Mouse (Mus musculus): ENCODE data around the gene Itpkc.
"Not testable (repeated sequence)": the region's sequence is repeated elsewhere in the genome, so short reads cannot be mapped to it uniquely, and the experiment has no call there.

Itpkc gene

GRCm38 (mm10) chr7:27228281-27228821 is at the start of gene Itpkc:
TSS of gene Itpkc (minus strand) at chr7:27228661.
- in situ Hi-C loops (cut with MboI; ENCODE audit: unreplicated experiment in 2 of 2), result loop anchor here in 1 of 2 experiments (5.0 kb wide), 1 partner anchor 41 kb away; no protein-coding TSS in a partner anchor

DNA sequence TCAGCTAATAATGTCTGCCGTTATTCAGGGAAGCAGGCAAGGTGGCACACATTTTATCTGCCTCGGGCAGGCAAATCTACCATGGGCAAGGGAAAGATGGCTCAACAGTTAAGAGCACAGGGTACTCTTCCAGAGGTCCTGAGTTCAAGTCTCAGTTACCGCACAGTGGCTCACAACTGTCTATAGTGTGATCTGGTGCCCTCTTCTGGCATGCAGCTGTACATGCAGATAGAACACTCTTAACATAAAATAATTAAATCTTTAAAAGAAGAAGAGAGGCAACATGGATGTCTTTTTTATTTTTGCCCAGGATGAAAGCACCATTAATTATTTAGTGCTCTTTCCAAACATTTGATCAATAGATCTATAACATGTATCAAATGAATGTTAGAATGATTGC is 48.7 kb upstream of the Itpkc start:
- in situ Hi-C loops (cut with MboI; ENCODE audit: unreplicated experiment in 2 of 2), result loop anchor here (5.0 to 25.0 kb wide), 3 partner anchors 115 to 1515 kb away; partner anchors contain the start of gene Hnrnpul1 (in 2 of the 2)

DNA sequence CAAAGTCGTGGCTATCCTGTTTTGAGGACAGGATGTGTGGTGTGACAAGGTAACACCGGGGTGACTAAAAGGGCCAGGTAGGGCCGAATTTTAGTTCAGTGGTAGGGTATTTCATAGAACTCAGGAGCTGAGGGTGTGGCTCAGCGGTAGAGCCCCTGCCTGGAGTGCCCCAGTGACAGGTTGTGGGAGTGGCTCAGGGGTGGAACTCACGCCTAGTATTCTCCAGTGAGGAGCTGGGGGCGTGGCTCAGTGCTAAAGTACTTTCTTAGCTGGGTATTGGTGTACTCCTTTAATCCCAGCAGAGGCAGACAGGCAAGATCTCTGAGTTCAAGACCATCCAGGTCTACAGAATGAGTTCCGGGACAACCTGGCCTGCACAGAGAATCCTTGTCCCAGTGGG is 47.6 kb upstream of the Itpkc start:
- in situ Hi-C loops (cut with MboI; ENCODE audit: unreplicated experiment in 2 of 2), result loop anchor here (5.0 to 25.0 kb wide), 3 partner anchors 114 to 1514 kb away; partner anchors contain the start of gene Hnrnpul1 (in 2 of the 2)

GRCm38 (mm10) chr7:27274916-27275315 is 46.5 kb upstream of the Itpkc start:
- in situ Hi-C loops (cut with MboI; ENCODE audit: unreplicated experiment in 2 of 2), result loop anchor here (5.0 to 25.0 kb wide), 3 partner anchors 113 to 1513 kb away; partner anchors contain the start of gene Hnrnpul1 (in 2 of the 2)

- in situ Hi-C loops (cut with MboI; ENCODE audit: unreplicated experiment in 2 of 2), result no loop called here
These were observed 45.4 kb upstream of the Itpkc start for GRCm38 (mm10) chr7:27273739-27274351.

- in situ Hi-C loops (cut with MboI; ENCODE audit: unreplicated experiment in 2 of 2), result no loop called here
These were observed 43.0 kb upstream of the Itpkc start for GRCm38 (mm10) chr7:27271423-27271822.

DNA sequence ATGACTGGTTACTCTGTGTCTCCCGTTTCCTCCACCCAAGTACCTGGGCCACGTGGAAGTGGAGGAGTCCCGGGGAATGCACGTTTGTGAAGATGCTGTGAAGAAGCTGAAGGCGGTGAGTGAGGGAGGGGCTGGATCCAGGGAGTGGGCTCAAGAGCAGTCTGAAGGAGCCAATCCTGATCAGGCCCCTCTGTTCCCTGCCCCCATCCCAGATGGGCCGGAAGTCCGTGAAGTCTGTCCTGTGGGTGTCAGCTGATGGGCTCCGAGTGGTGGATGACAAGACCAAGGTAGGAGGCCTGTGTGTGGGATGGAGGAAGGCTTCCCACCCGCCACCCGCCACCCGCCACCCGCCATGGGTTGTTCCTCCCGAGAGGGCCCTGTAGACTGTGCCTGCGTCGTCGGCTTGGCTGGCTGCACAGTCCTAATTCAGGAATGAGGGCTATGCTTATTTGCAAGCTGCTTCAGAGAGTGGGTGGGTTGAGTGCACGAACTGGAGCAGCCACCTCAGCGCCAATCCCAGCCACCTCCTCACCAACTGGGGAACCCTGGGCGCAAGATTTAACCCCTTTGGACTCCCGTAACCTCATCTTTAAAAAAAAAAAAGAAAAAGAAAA is 38.2 kb upstream of the Itpkc start:
- in situ Hi-C loops (cut with MboI; ENCODE audit: unreplicated experiment in 2 of 2), result no loop called here

DNA sequence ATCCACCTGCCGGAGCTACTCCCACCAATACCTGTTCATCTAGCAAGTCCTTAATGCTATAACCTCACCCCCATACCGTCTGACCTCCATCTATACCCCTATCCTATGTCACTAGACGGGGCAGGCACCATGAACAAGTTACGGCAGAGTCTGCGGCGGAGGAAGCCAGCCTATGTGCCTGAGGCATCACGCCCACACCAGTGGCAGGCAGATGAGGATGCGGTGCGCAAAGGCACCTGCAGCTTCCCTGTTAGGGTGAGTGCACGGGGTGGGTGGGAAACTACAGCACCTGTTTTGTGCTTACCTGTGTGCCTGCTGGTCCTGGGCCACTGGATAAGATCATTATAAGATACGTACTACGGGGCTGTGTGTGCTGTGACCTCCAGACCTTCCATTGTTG is 36.3 kb upstream of the Itpkc start:
- in situ Hi-C loops (cut with MboI; ENCODE audit: unreplicated experiment in 2 of 2), result no loop called here

DNA sequence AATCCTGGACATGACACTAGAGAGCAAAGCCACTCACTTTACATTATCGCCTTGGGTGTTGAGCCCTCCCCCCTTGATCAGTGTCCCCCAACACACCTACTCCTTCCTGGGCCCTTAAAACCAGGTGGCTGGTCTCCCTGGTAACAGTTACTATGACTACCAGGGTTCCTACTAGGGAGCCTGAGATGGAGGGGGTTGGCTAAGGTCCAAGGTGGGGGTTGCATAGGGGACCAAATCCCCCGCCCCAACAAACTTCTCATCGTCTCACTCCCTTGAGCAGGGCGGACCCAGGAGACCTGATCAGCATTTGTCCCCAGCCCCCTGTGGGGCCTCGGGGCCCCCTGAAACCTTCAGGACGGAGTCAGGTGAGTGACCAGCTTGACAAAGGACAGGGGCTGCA is 33.4 kb upstream of the Itpkc start:
- in situ Hi-C loops (cut with MboI; ENCODE audit: unreplicated experiment in 2 of 2), result no loop called here

DNA sequence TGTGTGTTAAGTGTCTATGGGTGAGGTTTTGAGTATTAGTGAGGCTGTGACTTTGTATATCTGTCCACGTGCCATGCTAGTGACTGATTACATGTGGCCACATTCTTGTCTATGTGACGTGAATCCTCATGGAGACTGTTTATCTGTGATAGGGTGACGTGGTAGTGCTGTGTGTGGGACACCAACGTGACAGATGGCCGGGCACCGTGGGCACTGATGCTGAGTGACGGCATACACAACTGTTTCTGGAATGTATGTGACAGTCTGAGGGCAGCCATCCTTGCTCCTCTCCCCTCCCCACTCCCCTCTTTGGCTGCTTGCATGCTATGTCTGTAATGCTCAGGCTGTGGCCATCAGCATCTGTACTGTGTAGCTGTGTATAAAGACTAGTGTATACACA is 32.4 kb upstream of the Itpkc start:
- in situ Hi-C loops (cut with MboI; ENCODE audit: unreplicated experiment in 2 of 2), result no loop called here

GRCm38 (mm10) chr7:27259771-27260170 is 31.3 kb upstream of the Itpkc start:
- in situ Hi-C loops (cut with MboI; ENCODE audit: unreplicated experiment in 2 of 2), result no loop called here

- in situ Hi-C loops (cut with MboI; ENCODE audit: unreplicated experiment in 2 of 2), result no loop called here
These were observed 30.8 kb upstream of the Itpkc start for GRCm38 (mm10) chr7:27259271-27259721.

GRCm38 (mm10) chr7:27258205-27258899 is 29.9 kb upstream of the Itpkc start, which contains the start of gene Numbl:
TSS of gene Numbl (plus strand) at chr7:27258433.
- in situ Hi-C loops (cut with MboI; ENCODE audit: unreplicated experiment in 2 of 2), result no loop called here

GRCm38 (mm10) chr7:27257852-27258204 is 29.4 kb upstream of the Itpkc start:
- in situ Hi-C loops (cut with MboI; ENCODE audit: unreplicated experiment in 2 of 2), result no loop called here

DNA sequence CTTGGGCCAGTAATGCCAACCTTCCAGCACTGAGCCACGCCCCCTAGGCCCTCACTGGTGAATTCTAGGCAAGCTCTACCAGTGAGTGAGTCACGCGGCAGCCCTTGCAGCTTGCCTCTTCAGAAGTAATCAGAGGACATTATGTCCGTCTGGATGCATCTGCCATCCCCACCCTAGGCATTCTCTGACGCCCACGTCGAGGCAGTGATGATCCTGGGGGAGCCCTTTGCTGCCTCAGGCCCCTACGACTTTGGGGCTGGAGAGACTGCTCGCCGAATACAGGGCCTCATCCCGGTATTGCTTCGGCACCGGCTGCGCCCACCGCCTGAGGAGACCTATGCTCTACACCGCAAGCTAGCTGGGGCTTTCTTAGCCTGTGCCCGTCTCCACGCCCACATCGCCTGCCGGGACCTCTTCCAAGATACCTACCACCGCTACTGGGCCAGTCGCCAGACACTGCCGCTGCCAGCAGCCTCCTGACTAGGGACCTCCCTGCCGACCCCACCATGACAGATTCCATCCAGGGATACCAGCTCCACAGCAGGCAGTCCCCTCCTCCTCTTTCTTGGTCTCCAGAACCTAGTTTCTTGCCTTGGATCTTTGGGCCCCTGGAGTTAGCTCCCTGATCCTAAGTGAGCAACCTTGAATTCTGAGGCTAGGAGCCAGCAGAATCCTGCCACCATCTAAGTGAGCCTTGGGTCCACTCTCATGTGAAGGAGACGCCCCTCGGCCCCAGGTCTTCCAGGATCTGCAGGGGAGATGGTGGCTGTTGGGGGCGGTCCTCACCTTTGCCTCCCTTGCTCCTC is 28.8 kb upstream of the Itpkc start:
- in situ Hi-C loops (cut with MboI; ENCODE audit: unreplicated experiment in 2 of 2), result no loop called here

DNA sequence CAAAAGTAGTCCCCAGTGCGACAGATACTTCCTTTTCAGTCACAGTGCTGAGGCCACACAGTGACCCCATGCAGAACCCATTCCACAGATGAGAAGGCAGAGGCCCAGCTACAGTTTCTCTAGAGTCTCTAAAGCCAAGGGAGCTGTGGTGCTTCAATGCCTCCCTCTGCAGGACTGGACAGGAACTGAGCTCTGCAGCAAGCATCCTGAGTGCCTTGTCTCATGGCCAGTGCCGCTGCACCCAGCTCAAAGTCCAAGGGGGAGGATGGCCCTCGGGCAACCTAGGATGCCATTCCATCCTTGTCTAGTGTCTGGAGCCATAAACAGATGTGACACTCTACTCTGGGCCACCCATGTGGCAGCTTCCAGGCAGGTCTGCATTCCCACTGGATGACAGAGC is 27.3 kb upstream of the Itpkc start:
- in situ Hi-C loops (cut with MboI; ENCODE audit: unreplicated experiment in 2 of 2), result no loop called here

DNA sequence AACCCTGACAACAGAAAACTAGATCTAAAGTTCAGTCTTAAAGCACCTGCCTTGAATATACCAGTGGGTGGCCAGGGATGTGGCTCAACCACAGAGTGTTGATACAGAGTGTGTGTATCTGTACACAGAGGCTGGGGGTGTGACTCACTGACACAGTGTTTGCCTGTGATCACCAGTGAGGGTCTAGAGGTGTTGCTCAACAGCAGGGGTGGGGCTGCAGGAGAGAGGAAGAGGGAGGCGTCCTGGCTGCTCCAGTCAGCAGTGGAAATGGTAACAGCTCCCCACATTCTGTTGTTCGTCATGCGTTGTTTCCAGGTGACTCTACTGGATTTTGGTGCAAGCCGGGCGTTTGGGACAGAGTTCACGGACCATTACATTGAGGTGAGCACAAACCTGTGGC is 23.5 kb upstream of the Itpkc start:
- in situ Hi-C loops (cut with MboI; ENCODE audit: unreplicated experiment in 2 of 2), result no loop called here

GRCm38 (mm10) chr7:27249928-27250327 is 21.5 kb upstream of the Itpkc start:
- in situ Hi-C loops (cut with MboI; ENCODE audit: unreplicated experiment in 2 of 2), result no loop called here

DNA sequence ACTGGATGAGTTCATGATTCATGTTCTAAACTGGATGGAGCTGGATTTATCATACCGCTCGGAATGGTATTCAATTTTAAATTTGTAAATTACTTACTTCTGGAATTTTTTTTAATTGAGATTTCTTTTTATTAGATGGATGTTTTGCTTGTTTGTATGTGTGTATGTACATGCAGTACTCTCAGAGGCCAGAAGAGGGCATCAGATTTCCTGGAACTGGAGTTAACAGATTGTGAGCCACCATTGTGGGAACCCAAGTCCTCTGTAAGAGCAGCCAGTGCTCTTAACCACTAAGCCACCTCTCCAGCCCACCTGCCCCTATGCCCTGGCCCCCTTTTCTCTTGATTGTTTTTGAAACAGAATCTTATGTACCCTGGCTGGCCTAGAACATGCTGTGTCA is 20.7 kb upstream of the Itpkc start:
- in situ Hi-C loops (cut with MboI; ENCODE audit: unreplicated experiment in 2 of 2), result no loop called here

- in situ Hi-C loops (cut with MboI; ENCODE audit: unreplicated experiment in 2 of 2), result not testable (repeated sequence)
These were observed 15.6 kb upstream of the Itpkc start for GRCm38 (mm10) chr7:27244088-27244487.
